Mouse (Mus musculus) CH12.LX (cell line): ENCODE measurements around the gene Trdmt1.

ENCODE experiments used
- CTCF ChIP-seq, 2 experiments: IDR thresholded peaks in 1 of 2; conservative IDR thresholded peaks in 1 of 2; 2 replicates each; pipeline ENCODE4 v1.5.1; 2011 to 2012; ENCODE audit warnings: low read depth in 2 of 2, low read length in 2 of 2, improper control_type of control experiment in 1 of 2, inconsistent platforms in 1 of 2, mild to moderate bottlenecking in 1 of 2, moderate library complexity in 1 of 2
- EP300 ChIP-seq: IDR thresholded peaks from 2 replicates; pipeline ENCODE4 v1.6.1; 2011; ENCODE audit warnings: low read length, improper control_type of control experiment
- HCFC1 ChIP-seq: IDR thresholded peaks from 2 replicates; pipeline ENCODE4 v1.6.1; 2012; ENCODE audit warnings: low read depth, mild to moderate bottlenecking, inconsistent platforms, low read length, improper control_type of control experiment
- MAFK ChIP-seq: IDR thresholded peaks from 2 replicates; pipeline ENCODE4 v1.6.1; 2011; ENCODE audit warnings: low read length, improper control_type of control experiment; ENCODE audit not compliant: insufficient replicate concordance
- MAX ChIP-seq: IDR thresholded peaks from 2 replicates; pipeline ENCODE4 v1.6.1; 2011; ENCODE audit warnings: low read length, improper control_type of control experiment
- MEF2A ChIP-seq: IDR thresholded peaks from 2 replicates; pipeline ENCODE4 v1.6.1; 2014; ENCODE audit warnings: low read depth, mild to moderate bottlenecking, inconsistent platforms, low read length, improper control_type of control experiment, borderline replicate concordance
- NELFE ChIP-seq: IDR thresholded peaks from 2 replicates; pipeline ENCODE4 v1.6.1; 2011; ENCODE audit warnings: low read depth, low read length, improper control_type of control experiment
- POLR2A ChIP-seq: IDR thresholded peaks from 2 replicates; pipeline ENCODE4 v1.6.1; 2011; ENCODE audit warnings: low read depth, mild to moderate bottlenecking, improper control_type of control experiment, low read length
- RCOR1 ChIP-seq: conservative IDR thresholded peaks from 2 replicates; pipeline ENCODE4 v1.6.1; 2012; ENCODE audit warnings: low read depth, mild to moderate bottlenecking, inconsistent platforms, low read length, improper control_type of control experiment
- SIN3A ChIP-seq: IDR thresholded peaks from 2 replicates; pipeline ENCODE4 v1.6.1; 2012; ENCODE audit warnings: low read length, improper control_type of control experiment, inconsistent platforms
- ZNF384 ChIP-seq: IDR thresholded peaks from 2 replicates; pipeline ENCODE4 v1.6.1; 2012; ENCODE audit warnings: low read depth, low read length, improper control_type of control experiment, inconsistent platforms

- TF ChIP-seq EP300 = no peak
- no peak for TF ChIP-seq CTCF (conservative IDR thresholded peaks at IDR 0.05 in 1 of 2, IDR thresholded peaks at IDR 0.05 in 1 of 2; ENCODE audit: low read depth in 2 of 2, low read length in 2 of 2)
- no peak for TF ChIP-seq SIN3A
- TF ChIP-seq POLR2A = no peak
- TF ChIP-seq MAFK = no peak
- no peak for TF ChIP-seq HCFC1
- no peak for TF ChIP-seq ZNF384
- TF ChIP-seq MAX = no peak
- no peak for TF ChIP-seq MEF2A
- TF ChIP-seq NELFE = no peak
- no peak for TF ChIP-seq RCOR1
Measured at GRCm38 (mm10) chr2:13479165-13479564, 65.3 kb downstream of the Trdmt1 start.
